Mouse (Mus musculus) olfactory bulb, adult 2 months (tissue): ENCODE data around the gene Il12rb1.

Experiments
- CTCF ChIP-seq: fragments of 200-500 bp; IDR thresholded peaks from 2 replicates; pipeline ENCODE4 v1.5.1; 2012; ENCODE audit warnings: low read depth, mild to moderate bottlenecking, low read length, moderate library complexity; ENCODE audit not compliant: insufficient read depth
- POLR2A ChIP-seq: fragments of 200-500 bp; IDR thresholded peaks from 2 replicates; pipeline ENCODE4 v1.6.1; 2012; ENCODE audit warnings: mild to moderate bottlenecking, low read depth, low read length, moderate library complexity; ENCODE audit not compliant: insufficient read depth

DNA sequence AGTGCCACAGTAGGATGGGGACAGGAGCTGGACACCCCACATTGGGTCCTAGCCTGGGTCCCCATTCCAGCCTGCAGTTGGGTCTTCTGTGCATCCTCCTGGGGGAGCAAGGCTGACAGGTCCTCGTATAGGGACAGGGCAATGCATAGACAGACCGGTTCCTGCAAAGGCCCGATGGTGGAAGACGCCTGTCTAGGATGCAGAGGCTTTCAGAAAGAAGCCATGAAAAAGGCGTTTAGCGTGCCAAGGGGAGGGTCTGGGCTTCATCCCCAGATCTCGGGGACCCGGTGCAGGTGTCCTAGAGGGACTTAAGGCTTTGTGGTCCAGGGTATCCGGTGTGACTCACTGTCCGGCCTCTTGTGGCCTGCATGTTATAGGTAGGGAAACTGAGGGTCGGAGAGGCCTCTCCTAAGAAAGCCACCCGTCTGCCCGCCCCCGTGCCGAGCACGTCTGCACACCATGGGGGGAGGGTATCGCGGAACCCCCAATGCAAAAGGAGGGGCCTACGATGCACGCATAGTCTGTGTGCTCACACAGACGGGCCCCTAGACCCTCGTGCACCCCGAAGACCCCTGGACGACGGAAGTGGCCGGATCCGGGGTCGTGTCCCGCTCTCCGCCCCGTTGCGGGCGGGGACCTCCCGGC, 32.3 kb upstream of the Il12rb1 start:
- TF ChIP-seq POLR2A (no peak), CTCF (no peak)
